Mouse (Mus musculus) T-cell, adult 66 days (primary cell): ENCODE measurements around the gene Tmem262. TPM values are rescaled to one million over a fixed set of nuclear protein-coding genes. Genes with fewer than 3 reads are reported as not detected.

Experiments used
- total RNA-seq, 2 experiments: library from RNA; stranded (reverse); gene quantifications; 3 replicates in 1 of 2; 4 replicates in 1 of 2; pipeline ENCODE4 v1.2.4; 2023

Gene Tmem262
- total RNA-seq = not detected

GRCm38 (mm10) chr19:6079983-6080480 lies at the start of gene Tmem262:
TSS of gene Tmem262 (plus strand) at chr19:6080033.

GRCm38 (mm10) chr19:6046294-6047153 lies 33.3 kb upstream of the Tmem262 start, which contains the start of gene Syvn1:
TSS of gene Syvn1 (plus strand) at chr19:6046576.

GRCm38 (mm10) chr19:6057313-6058096 lies 22.3 kb upstream of the Tmem262 start, which contains the start of the genes Mrpl49 and Fau:
TSS of gene Mrpl49 (minus strand) at chr19:6057785.
TSS of gene Fau (plus strand) at chr19:6057844.

GRCm38 (mm10) chr19:6061021-6061533 lies 18.8 kb upstream of the Tmem262 start, which contains the start of gene Znhit2:
TSS of gene Znhit2 (plus strand) at chr19:6061192.

GRCm38 (mm10) chr19:6067724-6068415 lies 12.0 kb upstream of the Tmem262 start, which contains the start of gene Tm7sf2:
TSS of gene Tm7sf2 (minus strand) at chr19:6068373.

GRCm38 (mm10) chr19:6076564-6077393 lies 3.1 kb upstream of the Tmem262 start, which contains the start of gene Vps51:
TSS of gene Vps51 (minus strand) at chr19:6077231.

GRCm38 (mm10) chr19:6082156-6082555 lies 2.3 kb downstream of the Tmem262 start, which contains the start of gene Gm28374:
TSS of gene Gm28374 (minus strand) at chr19:6082256.

GRCm38 (mm10) chr19:6084478-6085248 lies 4.8 kb downstream of the Tmem262 start, which contains the start of the genes Zfpl1 and Cdca5:
TSS of gene Zfpl1 (minus strand) at chr19:6084956.
TSS of gene Cdca5 (plus strand) at chr19:6084983.

GRCm38 (mm10) chr19:6094119-6094518 lies 14.3 kb downstream of the Tmem262 start, which contains the start of gene AC131692.1:
TSS of gene AC131692.1 (plus strand) at chr19:6094419.

GRCm38 (mm10) chr19:6105586-6105985 lies 25.8 kb downstream of the Tmem262 start, which contains the start of gene Naaladl1:
TSS of gene Naaladl1 (plus strand) at chr19:6105782.

GRCm38 (mm10) chr19:6117986-6118676 lies 38.3 kb downstream of the Tmem262 start, which contains the start of gene Sac3d1:
TSS of gene Sac3d1 (minus strand) at chr19:6118650.

GRCm38 (mm10) chr19:6127760-6128341 lies 48.0 kb downstream of the Tmem262 start, which contains the start of gene Snx15:
TSS of gene Snx15 (minus strand) at chr19:6128304.

Other genes with a start within 250 kb of the Tmem262 start
- 100 to 1,000 TPM; 177 to 193 TPM for gene Frmd8, start 204.8 kb upstream of the Tmem262 start, total RNA-seq
- 10 to 100 TPM; 22.3 to 23.2 TPM for gene Slc25a45, start 202.2 kb upstream of the Tmem262 start, total RNA-seq
- 1 to 10 TPM; 4.9 to 6.1 TPM for gene Tigd3, start 185.9 kb upstream of the Tmem262 start, total RNA-seq
- gene Dpf2, start 167.0 kb upstream of the Tmem262 start, total RNA-seq = 100 to 1,000 TPM; 147 to 183 TPM
- under 1 TPM in 1 of 2 experiments, not detected in 1; 0.52 TPM for gene Cdc42ep2, start 155.2 kb upstream of the Tmem262 start, total RNA-seq
- gene Pola2, start 115.8 kb upstream of the Tmem262 start, total RNA-seq = 10 to 100 TPM; 66.1 to 74.2 TPM
- not detected for gene Slc22a20, start 93.9 kb upstream of the Tmem262 start, total RNA-seq
- 100 to 1,000 TPM; 165 to 174 TPM for gene Capn1, start 64.1 kb upstream of the Tmem262 start, total RNA-seq
- gene Syvn1, start 33.5 kb upstream of the Tmem262 start, total RNA-seq = 10 to 100 TPM; 49.9 to 56.0 TPM
- gene Mrpl49, start 22.2 kb upstream of the Tmem262 start, total RNA-seq = 10 to 100 TPM; 21.7 to 31.5 TPM
- 1,000 to 10,000 TPM; 3,055 to 3,156 TPM for gene Fau, start 22.2 kb upstream of the Tmem262 start, total RNA-seq
- 10 to 100 TPM; 16.1 to 20.1 TPM for gene Znhit2, start 18.8 kb upstream of the Tmem262 start, total RNA-seq
- gene Tm7sf2, start 11.7 kb upstream of the Tmem262 start, total RNA-seq = 10 to 100 TPM; 18.7 to 20.5 TPM
- gene Vps51, start 2.8 kb upstream of the Tmem262 start, total RNA-seq = 100 to 1,000 TPM; 107 to 113 TPM
- not detected for gene Gm28374, start 2.2 kb downstream of the Tmem262 start, total RNA-seq
- 10 to 100 TPM; 56.5 to 63.3 TPM for gene Zfpl1, start 4.9 kb downstream of the Tmem262 start, total RNA-seq
- 1 to 10 TPM; 1.7 to 3.6 TPM for gene Cdca5, start 5.0 kb downstream of the Tmem262 start, total RNA-seq
- not detected for gene AC131692.1, start 14.4 kb downstream of the Tmem262 start, total RNA-seq
- gene Naaladl1, start 25.7 kb downstream of the Tmem262 start, total RNA-seq = not detected
- gene Sac3d1, start 38.6 kb downstream of the Tmem262 start, total RNA-seq = 10 to 100 TPM; 10.7 to 14.0 TPM
- 10 to 100 TPM; 33.6 to 39.4 TPM for gene Snx15, start 48.3 kb downstream of the Tmem262 start, total RNA-seq
- gene Batf2, start 61.0 kb downstream of the Tmem262 start, total RNA-seq = under 1 TPM in 1 of 2 experiments, not detected in 1; 0.95 TPM
- 10 to 100 TPM; 24.3 to 25.9 TPM for gene Arl2, start 61.5 kb downstream of the Tmem262 start, total RNA-seq
- gene Majin, start 104.4 kb downstream of the Tmem262 start, total RNA-seq = not detected
- gene Gpha2, start 146.3 kb downstream of the Tmem262 start, total RNA-seq = not detected
- gene Ppp2r5b, start 155.8 kb downstream of the Tmem262 start, total RNA-seq = 10 to 100 TPM; 20.3 to 31.1 TPM
- 100 to 1,000 TPM; 171 to 195 TPM for gene Atg2a, start 161.6 kb downstream of the Tmem262 start, total RNA-seq
- gene Ehd1, start 196.7 kb downstream of the Tmem262 start, total RNA-seq = 10 to 100 TPM; 40.0 to 48.7 TPM
- gene Cdc42bpg, start 226.4 kb downstream of the Tmem262 start, total RNA-seq = 1 to 10 TPM; 5.8 to 7.4 TPM